Mouse (Mus musculus) MEL (cell line): ENCODE measurements around the gene Atxn7l3. TPM values are rescaled to one million over a fixed set of nuclear protein-coding genes. Genes with fewer than 3 reads are reported as not detected.

Experiments
- DNase-seq: peaks from one replicate; pipeline ENCODE4 v3.0.0; 2011; ENCODE audit warnings: low read depth, low spot score
- H3K27ac ChIP-seq: 2 replicates; pipeline ENCODE4 v1.5.1; 2012; ENCODE audit warnings: low read depth, mild to moderate bottlenecking, control low read depth, low read length, moderate library complexity; ENCODE audit not compliant: control insufficient read depth
- H3K27me3 ChIP-seq, 2 experiments: fragments of 150-350 bp in 1 of 2; sonication (generic) in 1 of 2; 2 replicates each; pipeline ENCODE4 v1.6.1; 2012; ENCODE audit warnings: low read length in 2 of 2, mild to moderate bottlenecking in 2 of 2, improper control_type of control experiment in 1 of 2, moderate library complexity in 1 of 2; ENCODE audit not compliant: insufficient read depth in 2 of 2, control insufficient read depth in 1 of 2
- H3K36me3 ChIP-seq, 2 experiments: 2 replicates each; pipeline ENCODE4 v1.6.1; 2012 to 2014; ENCODE audit warnings: low read length in 2 of 2, improper control_type of control experiment in 1 of 2, inconsistent platforms in 1 of 2, mild to moderate bottlenecking in 1 of 2; ENCODE audit not compliant: insufficient read depth in 2 of 2, control insufficient read depth in 1 of 2
- H3K4me1 ChIP-seq, 2 experiments: fragments of 150-350 bp in 1 of 2; sonication (generic) in 1 of 2; 2 replicates each; pipeline ENCODE4 v1.6.1; 2012; ENCODE audit warnings: low read length in 2 of 2, improper control_type of control experiment in 1 of 2, mild to moderate bottlenecking in 1 of 2; ENCODE audit not compliant: insufficient read depth in 2 of 2, control insufficient read depth in 1 of 2
- H3K4me3 ChIP-seq, 2 experiments: fragments of 150-350 bp in 1 of 2; sonication (generic) in 1 of 2; 2 replicates each; pipeline ENCODE4 v1.5.1; 2012; ENCODE audit warnings: low read depth in 2 of 2, low read length in 2 of 2, mild to moderate bottlenecking in 2 of 2, moderate library complexity in 2 of 2, control low read depth in 1 of 2, improper control_type of control experiment in 1 of 2; ENCODE audit not compliant: control insufficient read depth in 1 of 2, insufficient read depth in 1 of 2
- H3K79me2 ChIP-seq: 2 replicates; pipeline ENCODE4 v1.6.1; 2012; ENCODE audit warnings: mild to moderate bottlenecking, low read length, moderate library complexity; ENCODE audit not compliant: control insufficient read depth, poor library complexity, insufficient read depth
- H3K9ac ChIP-seq: 2 replicates; pipeline ENCODE4 v1.6.1; 2012; ENCODE audit warnings: low read depth, mild to moderate bottlenecking, control low read depth, low read length, moderate library complexity; ENCODE audit not compliant: control insufficient read depth, poor library complexity, severe bottlenecking
- H3K9me3 ChIP-seq: fragments of 150-350 bp; sonication (generic); replicated peaks from 2 replicates; pipeline ENCODE4 v1.6.1; 2012; ENCODE audit warnings: mild to moderate bottlenecking, low read length, improper control_type of control experiment, moderate library complexity; ENCODE audit not compliant: insufficient read depth
- BHLHE40 ChIP-seq: IDR thresholded peaks from 2 replicates; pipeline ENCODE4 v1.6.1; 2012; ENCODE audit warnings: low read depth, mild to moderate bottlenecking, inconsistent platforms, low read length, improper control_type of control experiment, borderline replicate concordance
- CHD1 ChIP-seq: IDR thresholded peaks from 2 replicates; pipeline ENCODE4 v1.6.1; 2012; ENCODE audit warnings: low read depth, mild to moderate bottlenecking, inconsistent platforms, low read length, improper control_type of control experiment
- CHD2 ChIP-seq: IDR thresholded peaks from 2 replicates; pipeline ENCODE4 v1.6.1; 2011; ENCODE audit warnings: low read length, improper control_type of control experiment
- CTCF ChIP-seq, 3 experiments: IDR thresholded peaks in 2 of 3; conservative IDR thresholded peaks in 1 of 3; 2 replicates each; pipeline ENCODE4 v1.5.1; 2011 to 2012; ENCODE audit warnings: low read length in 3 of 3, low read depth in 2 of 3, mild to moderate bottlenecking in 2 of 3, improper control_type of control experiment in 1 of 3, inconsistent platforms in 1 of 3, mixed read lengths in 1 of 3, moderate library complexity in 1 of 3; ENCODE audit not compliant: control insufficient read depth in 1 of 3, insufficient read depth in 1 of 3, poor library complexity in 1 of 3, severe bottlenecking in 1 of 3
- E2F4 ChIP-seq: IDR thresholded peaks from 2 replicates; pipeline ENCODE4 v1.6.1; 2011; ENCODE audit warnings: low read depth, low read length, improper control_type of control experiment, borderline replicate concordance
- ELF1 ChIP-seq: IDR thresholded peaks from 2 replicates; pipeline ENCODE4 v1.6.1; 2014; ENCODE audit warnings: low read depth, mild to moderate bottlenecking, inconsistent platforms, low read length, improper control_type of control experiment, moderate library complexity
- EP300 ChIP-seq, 2 experiments: IDR thresholded peaks; 2 replicates each; pipeline ENCODE4 v1.6.1; 2011; ENCODE audit warnings: improper control_type of control experiment in 2 of 2, low read length in 2 of 2, low read depth in 1 of 2, mild to moderate bottlenecking in 1 of 2
- ETS1 ChIP-seq: IDR thresholded peaks from 2 replicates; pipeline ENCODE4 v1.6.1; 2012; ENCODE audit warnings: low read depth, mild to moderate bottlenecking, inconsistent platforms, low read length, improper control_type of control experiment, moderate library complexity
- GABPA ChIP-seq: IDR thresholded peaks from 2 replicates; pipeline ENCODE4 v1.6.1; 2012; ENCODE audit warnings: low read depth, mild to moderate bottlenecking, inconsistent platforms, low read length, improper control_type of control experiment, moderate library complexity
- HCFC1 ChIP-seq: IDR thresholded peaks from 2 replicates; pipeline ENCODE4 v1.6.1; 2012; ENCODE audit warnings: low read depth, mild to moderate bottlenecking, inconsistent platforms, low read length, improper control_type of control experiment, moderate library complexity
- JUND ChIP-seq: IDR thresholded peaks from 2 replicates; pipeline ENCODE4 v1.6.1; 2011; ENCODE audit warnings: low read depth, mild to moderate bottlenecking, improper control_type of control experiment, low read length
- KAT2A ChIP-seq: conservative IDR thresholded peaks from 2 replicates; pipeline ENCODE4 v1.6.1; 2012; ENCODE audit warnings: low read depth, low read length, improper control_type of control experiment, inconsistent platforms
- MAFK ChIP-seq: IDR thresholded peaks from 2 replicates; pipeline ENCODE4 v1.6.1; 2011; ENCODE audit warnings: low read depth, mild to moderate bottlenecking, low read length, improper control_type of control experiment, borderline replicate concordance
- MAX ChIP-seq: IDR thresholded peaks from 2 replicates; pipeline ENCODE4 v1.6.1; 2011; ENCODE audit warnings: low read length, improper control_type of control experiment
- MEF2A ChIP-seq: IDR thresholded peaks from 2 replicates; pipeline ENCODE4 v1.6.1; 2014; ENCODE audit warnings: low read depth, mild to moderate bottlenecking, inconsistent platforms, low read length, improper control_type of control experiment; ENCODE audit not compliant: poor library complexity, insufficient replicate concordance, severe bottlenecking; ENCODE audit errors: extremely low read depth
- MXI1 ChIP-seq: IDR thresholded peaks from 2 replicates; pipeline ENCODE4 v1.6.1; 2011; ENCODE audit warnings: mild to moderate bottlenecking, low read depth, low read length, improper control_type of control experiment
- MYB ChIP-seq: IDR thresholded peaks from 2 replicates; pipeline ENCODE4 v1.6.1; 2011; ENCODE audit warnings: mild to moderate bottlenecking, low read depth, low read length, improper control_type of control experiment
- MYC ChIP-seq: IDR thresholded peaks from 2 replicates; pipeline ENCODE4 v1.6.1; 2011; ENCODE audit warnings: low read depth, mild to moderate bottlenecking, low read length, improper control_type of control experiment, moderate library complexity
- NRF1 ChIP-seq: IDR thresholded peaks from 2 replicates; pipeline ENCODE4 v1.6.1; 2014; ENCODE audit warnings: low read depth, mild to moderate bottlenecking, inconsistent platforms, low read length, improper control_type of control experiment, moderate library complexity; ENCODE audit not compliant: poor library complexity, insufficient read depth, severe bottlenecking
- POLR2A ChIP-seq, 2 experiments: IDR thresholded peaks; 2 replicates each; pipeline ENCODE4 v1.6.1; 2011 to 2012; ENCODE audit warnings: low read length in 2 of 2, mild to moderate bottlenecking in 2 of 2, control low read depth in 1 of 2, improper control_type of control experiment in 1 of 2, low read depth in 1 of 2, moderate library complexity in 1 of 2; ENCODE audit not compliant: control insufficient read depth in 1 of 2, insufficient read depth in 1 of 2, poor library complexity in 1 of 2
- POLR2AphosphoS2 ChIP-seq: IDR thresholded peaks from 2 replicates; pipeline ENCODE4 v1.6.1; 2011; ENCODE audit warnings: low read length, improper control_type of control experiment
- POLR2AphosphoS5 ChIP-seq: IDR thresholded peaks from 2 replicates; pipeline ENCODE4 v1.6.1; 2012; ENCODE audit warnings: low read depth, borderline replicate concordance, mild to moderate bottlenecking, inconsistent platforms, low read length, moderate library complexity, mixed read lengths
- RAD21 ChIP-seq: IDR thresholded peaks from 2 replicates; pipeline ENCODE4 v1.6.1; 2011; ENCODE audit warnings: mild to moderate bottlenecking, low read depth, low read length, improper control_type of control experiment
- RCOR1 ChIP-seq: IDR thresholded peaks from 2 replicates; pipeline ENCODE4 v1.6.1; 2012; ENCODE audit warnings: low read depth, mild to moderate bottlenecking, inconsistent platforms, low read length, improper control_type of control experiment
- SIN3A ChIP-seq: IDR thresholded peaks from 2 replicates; pipeline ENCODE4 v1.6.1; 2012; ENCODE audit warnings: low read length, improper control_type of control experiment, inconsistent platforms
- SMC3 ChIP-seq: IDR thresholded peaks from 2 replicates; pipeline ENCODE4 v1.6.1; 2011; ENCODE audit warnings: low read depth, low read length, improper control_type of control experiment
- TBP ChIP-seq: IDR thresholded peaks from 2 replicates; pipeline ENCODE4 v1.8.0; 2011; ENCODE audit warnings: low read depth, low read length, improper control_type of control experiment
- TCF12 ChIP-seq: IDR thresholded peaks from 2 replicates; pipeline ENCODE4 v1.6.1; 2014; ENCODE audit warnings: low read depth, mild to moderate bottlenecking, inconsistent platforms, low read length, improper control_type of control experiment, moderate library complexity
- UBTF ChIP-seq: IDR thresholded peaks from 2 replicates; pipeline ENCODE4 v1.6.1; 2012; ENCODE audit warnings: low read depth, mild to moderate bottlenecking, inconsistent platforms, low read length, improper control_type of control experiment, moderate library complexity, borderline replicate concordance; ENCODE audit not compliant: insufficient read depth
- USF1 ChIP-seq: IDR thresholded peaks from 2 replicates; pipeline ENCODE4 v1.6.1; 2014; ENCODE audit warnings: low read depth, mild to moderate bottlenecking, inconsistent platforms, low read length, improper control_type of control experiment, moderate library complexity
- USF2 ChIP-seq, 2 experiments: IDR thresholded peaks; 2 replicates each; pipeline ENCODE4 v1.6.1; 2011 to 2012; ENCODE audit warnings: improper control_type of control experiment in 2 of 2, low read length in 2 of 2, borderline replicate concordance in 1 of 2, inconsistent platforms in 1 of 2, low read depth in 1 of 2, mild to moderate bottlenecking in 1 of 2; ENCODE audit not compliant: insufficient read depth in 1 of 2
- ZC3H11A ChIP-seq: IDR thresholded peaks from 2 replicates; pipeline ENCODE4 v1.6.1; 2012; ENCODE audit warnings: low read depth, mild to moderate bottlenecking, inconsistent platforms, low read length, improper control_type of control experiment
- ZKSCAN1 ChIP-seq: IDR thresholded peaks from 2 replicates; pipeline ENCODE4 v1.6.1; 2012; ENCODE audit warnings: low read depth, mild to moderate bottlenecking, inconsistent platforms, low read length, improper control_type of control experiment, moderate library complexity
- ZMIZ1 ChIP-seq: IDR thresholded peaks from 2 replicates; pipeline ENCODE4 v1.6.1; 2012; ENCODE audit warnings: low read depth, mild to moderate bottlenecking, inconsistent platforms, low read length, improper control_type of control experiment, moderate library complexity
- ZNF384 ChIP-seq: IDR thresholded peaks from 2 replicates; pipeline ENCODE4 v1.6.1; 2012; ENCODE audit warnings: low read depth, mild to moderate bottlenecking, inconsistent platforms, low read length, improper control_type of control experiment
- polyA plus RNA-seq, 2 experiments: library from polyadenylated mRNA; stranded (reverse) in 1 of 2; unstranded in 1 of 2; fragments of >175 nt in 1 of 2; fragments of >200 nt in 1 of 2; gene quantifications; 2 replicates each; pipeline versions ENCODE4 v1.2.1 to v1.2.4; 2012; ENCODE audit warnings: low replicate concordance in 2 of 2, low read depth in 1 of 2; ENCODE audit not compliant: insufficient read length in 2 of 2, insufficient read depth in 1 of 2, missing spikeins in 1 of 2
- total RNA-seq: library from RNA; depleted of rRNA; stranded (reverse); fragments of 300-350 nt; gene quantifications from 2 replicates; pipeline ENCODE4 v1.2.3, GENCODE M21; 2012

Atxn7l3 gene
- total and polyA plus RNA-seq, 3 experiments, result 39.4 to 53.0 (median 46.7) TPM

DNA sequence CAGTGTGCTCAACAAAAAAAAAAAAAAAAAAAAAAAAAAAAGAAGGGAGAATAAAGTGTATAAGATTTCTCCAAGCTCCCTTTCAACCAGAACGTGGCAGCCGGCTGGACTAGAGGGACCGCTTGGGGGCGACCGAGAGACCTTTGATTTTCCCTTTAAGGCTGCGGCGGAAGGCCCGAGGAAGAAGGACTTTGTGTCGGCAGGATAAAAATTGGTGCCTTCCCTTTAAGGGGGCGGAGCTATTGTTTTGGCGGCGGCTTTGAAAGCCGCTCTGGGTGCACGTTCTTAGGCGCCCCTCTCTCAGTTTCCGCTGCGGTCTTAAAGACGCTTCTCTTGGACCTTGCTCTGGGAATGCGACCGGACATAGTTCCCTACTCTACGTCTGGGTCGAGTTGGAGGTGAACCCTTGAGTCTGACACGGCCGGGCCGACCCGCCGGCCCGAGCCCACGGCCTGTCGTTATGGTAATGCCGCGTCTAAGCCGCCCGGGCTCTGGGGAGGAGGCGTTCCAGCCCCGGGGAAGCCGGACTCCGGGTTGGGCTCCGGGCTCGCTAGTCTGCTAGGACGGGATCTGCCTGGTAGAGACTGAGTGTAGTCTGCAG lies 47.7 kb downstream of the Atxn7l3 start, which contains the start of gene BC030867:
TSS of gene BC030867 (plus strand) at position 253 of the 601 bp plus-strand sequence.
- Histone ChIP-seq H3K79me2 (peaks cover 11% of the 10 kb centered on the region), H3K27ac (peak within 1 kb of the TSS; percentile 75), H3K4me3 (peak within 1 kb of the TSS; percentile 83 to 85), H3K4me1 (peaks cover 0 to 22% of the 10 kb centered on the region in 2 experiments), H3K36me3 (peaks cover 6 to 19% of the 10 kb centered on the region in 2 experiments), H3K9ac (peak within 1 kb of the TSS; percentile 83), H3K27me3 (no peaks in the 10 kb centered on the region), H3K9me3 (no peaks in the 10 kb centered on the region)
- peak; percentile 99 for DNase-seq
- TF ChIP-seq ZMIZ1 (peak; percentile 82), MXI1 (peak; percentile 96), POLR2A (IDR thresholded peaks at IDR 0.05; ENCODE audit: control insufficient read depth in 1 of 2, insufficient read depth in 1 of 2, low read depth in 1 of 2, low read length in 2 of 2, poor library complexity in 1 of 2) (peak; percentile 96 to 97), TBP (peak; percentile 93), CHD2 (no peak), BHLHE40 (peak; percentile 30; the same call in 1 of the 2 replicates), CHD1 (0 out of 2 replicates have a peak, but pooled peaks have one; percentile 32), MEF2A (peak; percentile 16; the same call in 1 of the 2 replicates), ZKSCAN1 (no peak), KAT2A (no peak; the same call in 1 of the 2 replicates), UBTF (peak; percentile 99), MAFK (no peak), MAX (peak; percentile 75), EP300 (IDR thresholded peaks at IDR 0.05; ENCODE audit: low read depth in 1 of 2, low read length in 2 of 2) (0 out of 4 replicates have a peak, but pooled peaks of 1 of the 2 experiments have one; percentile 4), POLR2AphosphoS5 (no peak), USF2 (IDR thresholded peaks at IDR 0.05; ENCODE audit: borderline replicate concordance in 1 of 2, insufficient read depth in 1 of 2, low read depth in 1 of 2, low read length in 2 of 2) (no peak; a peak in 1 of 4 replicates), ZC3H11A (no peak), CTCF (IDR thresholded peaks at IDR 0.05 in 2 of 3, conservative IDR thresholded peaks at IDR 0.05 in 1 of 3; ENCODE audit: control insufficient read depth in 1 of 3, insufficient read depth in 1 of 3, low read depth in 2 of 3, low read length in 3 of 3, poor library complexity in 1 of 3, severe bottlenecking in 1 of 3) (peak; percentile 51 to 91 (median 91)), SIN3A (peak; percentile 99), TCF12 (peak; percentile 71; the same call in 1 of the 2 replicates), SMC3 (peak; percentile 66), MYC (peak; percentile 84), USF1 (0 out of 2 replicates have a peak, but pooled peaks have one; percentile 33), NRF1 (no peak), E2F4 (peak; percentile 75; the same call in 1 of the 2 replicates), ETS1 (peak; percentile 54), RCOR1 (no peak), MYB (no peak), POLR2AphosphoS2 (peak; percentile 82), JUND (0 out of 2 replicates have a peak, but pooled peaks have one; percentile 13), ELF1 (peak; percentile 78), ZNF384 (peak; percentile 97), HCFC1 (peak; percentile 90), GABPA (no peak), RAD21 (peak; percentile 28)
